Mouse (Mus musculus): ENCODE data around the gene Cdc42bpa.

Cdc42bpa gene

DNA sequence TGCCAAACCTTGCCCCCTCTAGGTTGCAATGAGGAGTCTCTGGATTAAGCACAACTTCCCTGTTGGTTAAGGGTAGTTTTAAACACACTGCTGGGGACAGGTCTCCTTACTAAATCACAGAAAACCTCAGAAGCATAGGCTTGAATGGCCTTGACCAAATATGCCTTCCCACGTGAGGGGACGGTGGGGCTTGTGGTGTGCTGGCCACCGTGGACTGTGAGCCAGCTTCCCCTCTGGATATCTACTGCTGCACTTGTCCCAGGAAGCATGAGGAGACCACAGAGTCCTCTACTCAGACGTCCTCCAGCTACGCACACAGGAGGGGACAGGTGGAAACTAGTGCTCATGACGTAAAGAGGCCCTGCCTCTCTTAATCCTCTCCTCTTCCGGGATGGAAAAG, 202.7 kb downstream of the Cdc42bpa start:
- no peak for DNase-seq (ENCODE audit: low read depth, low spot score)

DNA sequence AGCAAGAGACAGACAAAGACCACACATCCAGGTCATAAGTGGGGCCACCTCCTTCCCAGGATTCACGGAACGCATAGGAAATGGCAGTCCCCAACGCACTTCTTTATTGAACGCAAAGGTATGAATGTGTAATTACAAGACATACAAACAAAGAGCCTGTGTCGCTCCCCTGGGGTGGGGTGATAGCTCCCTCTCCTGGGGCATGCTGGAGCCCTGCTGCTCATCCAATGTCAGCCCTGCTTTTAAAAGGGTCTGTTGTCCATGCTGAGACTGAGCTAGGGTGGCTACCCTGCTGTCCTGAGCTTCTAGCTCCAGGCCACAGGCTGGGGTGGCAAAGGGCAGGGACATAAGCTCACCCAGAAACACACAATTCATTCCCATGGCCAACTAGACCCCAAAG, 206.3 kb downstream of the Cdc42bpa start:
- DNase-seq (ENCODE audit: low read depth, low spot score) = no peak

DNA sequence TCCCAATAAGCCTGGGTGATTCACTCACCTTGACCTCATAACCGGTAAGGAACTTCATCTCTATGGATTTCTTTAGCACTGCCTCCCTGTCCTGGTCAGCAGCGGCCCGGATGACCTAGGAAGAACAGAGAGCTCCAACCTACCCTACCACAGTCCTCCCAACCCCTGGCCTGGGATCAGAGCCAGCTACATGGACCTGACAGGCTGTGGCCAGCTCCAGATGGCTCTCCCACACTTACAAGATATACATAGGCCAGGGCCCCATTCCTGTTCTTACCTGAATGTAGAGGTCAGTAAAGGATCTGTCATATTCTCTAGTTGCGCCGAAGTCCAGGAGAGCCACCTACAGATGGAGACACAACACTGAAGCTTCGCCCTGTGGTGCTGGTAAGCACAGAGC, 208.0 kb downstream of the Cdc42bpa start:
- DNase-seq (ENCODE audit: low read depth, low spot score) = no peak

DNA sequence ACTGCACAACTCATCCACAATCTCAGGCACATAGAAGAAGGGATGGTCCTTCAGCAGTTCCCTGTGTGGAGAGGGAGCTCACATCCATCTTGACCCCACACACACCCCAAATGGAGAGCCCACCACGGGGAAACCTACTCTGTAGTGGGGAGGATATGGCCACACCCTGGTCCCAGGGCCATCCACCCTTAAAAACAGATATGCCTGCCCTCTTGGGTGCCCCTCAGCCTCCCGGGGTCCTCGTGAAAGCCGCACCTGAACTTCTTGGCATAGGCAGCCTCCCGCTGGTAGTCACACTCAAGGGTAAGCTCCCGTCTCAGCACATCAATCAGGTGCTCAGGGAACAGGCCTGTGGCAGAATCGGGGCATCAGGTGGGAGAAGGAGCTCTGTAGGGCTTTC, 208.9 kb downstream of the Cdc42bpa start:
- no peak for DNase-seq (ENCODE audit: low read depth, low spot score)

DNA sequence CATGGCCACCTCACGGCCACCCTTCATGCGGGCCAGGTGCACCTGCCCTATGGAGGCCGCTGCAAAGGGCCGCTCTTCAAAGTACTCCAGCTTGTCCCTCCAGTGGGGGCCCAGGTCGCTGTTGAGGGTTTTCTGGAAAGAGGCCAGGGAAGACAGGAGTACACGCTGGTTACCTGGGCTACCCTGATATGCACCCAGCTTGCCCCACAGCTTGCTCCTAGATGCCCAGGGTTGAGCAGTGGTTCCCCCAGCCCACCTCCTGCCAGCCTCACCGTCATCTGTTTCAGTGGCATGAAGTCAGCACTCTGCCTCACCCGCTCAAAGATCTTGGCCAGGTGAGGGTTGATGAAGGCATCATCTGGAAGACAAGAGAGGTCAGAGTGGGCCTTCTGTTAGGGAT, 209.8 kb downstream of the Cdc42bpa start:
- no peak for DNase-seq (ENCODE audit: low read depth, low spot score)

DNA sequence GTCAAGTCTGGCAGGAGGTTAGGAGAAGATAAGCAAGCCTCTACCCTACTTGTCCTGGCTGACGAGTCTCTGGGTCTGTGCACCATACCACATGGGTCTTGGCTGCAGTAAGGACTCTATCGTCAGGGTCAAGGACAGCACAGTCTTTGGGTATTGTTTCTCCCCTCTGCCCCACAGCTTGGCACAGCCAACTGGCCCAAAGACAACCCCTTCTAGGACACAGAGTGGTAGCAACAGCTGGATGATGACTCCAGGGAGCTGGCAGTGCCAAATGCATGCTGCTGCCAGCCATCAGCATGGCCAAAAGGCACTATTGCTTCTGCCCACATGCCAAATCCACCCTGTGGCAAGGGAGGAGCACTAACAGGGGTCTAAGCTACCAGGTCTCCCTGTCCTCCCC, 211.6 kb downstream of the Cdc42bpa start:
- no peak for DNase-seq (ENCODE audit: low read depth, low spot score)

DNA sequence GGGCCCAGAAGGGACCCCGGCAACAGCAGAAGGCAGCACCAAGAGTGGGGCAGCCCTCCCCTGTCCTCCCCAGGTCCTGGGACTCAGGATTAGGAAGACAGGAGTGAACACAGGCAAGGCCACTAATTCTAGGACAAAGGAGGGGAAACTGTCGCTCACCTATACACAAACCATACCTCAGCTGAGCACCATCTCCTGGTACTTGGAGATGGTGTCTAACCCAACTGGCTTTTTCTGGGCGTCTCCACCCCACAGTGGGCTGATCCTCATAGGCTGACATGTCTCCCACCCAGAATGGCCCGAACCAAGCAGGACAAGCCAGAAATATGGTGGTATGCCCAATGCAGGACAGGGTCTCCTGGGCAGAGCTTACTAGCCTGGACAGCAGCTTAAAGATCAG, 212.3 kb downstream of the Cdc42bpa start:
- no peak for DNase-seq (ENCODE audit: low read depth, low spot score)

DNA sequence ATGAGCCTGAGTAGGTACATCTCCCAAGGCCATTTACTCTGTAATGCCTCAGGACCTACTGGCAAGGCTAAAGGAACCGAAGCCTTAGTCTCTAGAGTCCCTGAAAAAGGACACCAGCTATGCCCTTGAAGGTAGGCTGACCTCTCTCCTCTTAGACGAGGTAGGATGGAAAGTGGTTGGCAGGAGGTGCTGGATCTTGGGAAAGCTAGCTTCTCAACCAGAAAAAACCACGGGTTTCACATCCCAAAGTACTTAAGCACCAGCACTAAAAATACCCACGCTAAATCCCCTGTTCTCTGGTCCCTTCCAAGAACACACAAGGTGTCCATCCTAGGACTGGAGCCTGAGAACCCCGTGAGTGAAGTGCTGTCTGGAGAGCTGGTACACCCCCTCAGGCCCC, 212.7 kb downstream of the Cdc42bpa start:
- no peak for DNase-seq (ENCODE audit: low read depth, low spot score)

DNA sequence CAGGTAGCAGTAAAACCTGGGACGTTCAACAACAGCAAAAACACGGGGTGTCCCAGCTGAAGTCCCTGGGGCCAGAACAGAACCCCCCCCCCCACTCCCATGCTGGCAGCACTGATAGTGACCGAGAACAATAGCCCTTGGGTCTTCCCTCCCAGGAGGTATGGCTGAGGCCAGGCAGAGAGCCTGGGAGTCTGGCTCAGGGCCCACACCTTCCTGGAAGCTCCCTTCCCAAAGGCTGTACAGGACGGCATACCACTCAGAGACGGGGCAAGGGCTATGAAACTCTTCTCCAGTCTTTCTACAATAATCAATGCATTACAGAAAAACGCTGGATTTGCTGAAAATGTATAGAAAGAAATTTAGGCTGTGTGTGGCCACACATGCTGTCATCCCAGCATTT, 214.4 kb downstream of the Cdc42bpa start:
- DNase-seq (ENCODE audit: low read depth, low spot score) = no peak

DNA sequence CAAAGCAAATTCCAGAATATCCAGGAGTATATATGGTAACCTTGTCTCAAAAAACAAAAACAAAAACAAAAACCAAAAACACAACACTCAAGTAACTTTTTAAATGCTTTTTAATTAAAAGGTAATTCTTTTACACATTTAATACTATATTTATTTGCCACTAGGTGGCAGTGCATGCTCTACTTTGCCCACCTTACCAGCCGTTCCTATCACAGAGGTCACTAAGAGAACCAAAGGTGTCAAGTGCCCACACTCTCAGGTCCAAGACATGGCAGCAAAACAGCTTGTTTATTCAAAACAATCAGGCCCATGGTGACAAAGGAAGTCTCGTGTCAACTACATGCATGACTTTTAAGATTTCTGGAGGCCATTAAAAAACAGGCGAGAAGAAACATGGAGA, 214.9 kb downstream of the Cdc42bpa start:
- peak; percentile 30 for DNase-seq (ENCODE audit: low read depth, low spot score)

DNA sequence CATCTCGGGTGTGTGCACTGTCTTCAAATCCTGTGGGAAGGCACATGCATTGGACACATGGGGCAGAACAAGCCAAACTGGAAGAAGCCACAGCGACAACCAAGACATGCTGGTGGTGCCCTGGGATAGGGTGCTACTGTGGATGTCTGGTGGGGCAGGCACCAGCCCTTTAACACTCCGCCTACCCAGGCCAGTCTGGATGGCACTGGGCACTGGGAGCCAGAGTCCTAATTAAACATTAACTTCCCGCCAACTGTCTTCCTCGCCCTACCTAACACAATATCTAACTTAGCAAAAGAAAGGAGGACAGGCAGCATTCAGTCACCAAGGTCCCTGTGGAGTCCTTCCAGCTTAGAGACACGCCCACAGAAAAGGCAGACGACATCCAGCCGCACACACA, 215.4 kb downstream of the Cdc42bpa start:
- no peak for DNase-seq (ENCODE audit: low read depth, low spot score)

DNA sequence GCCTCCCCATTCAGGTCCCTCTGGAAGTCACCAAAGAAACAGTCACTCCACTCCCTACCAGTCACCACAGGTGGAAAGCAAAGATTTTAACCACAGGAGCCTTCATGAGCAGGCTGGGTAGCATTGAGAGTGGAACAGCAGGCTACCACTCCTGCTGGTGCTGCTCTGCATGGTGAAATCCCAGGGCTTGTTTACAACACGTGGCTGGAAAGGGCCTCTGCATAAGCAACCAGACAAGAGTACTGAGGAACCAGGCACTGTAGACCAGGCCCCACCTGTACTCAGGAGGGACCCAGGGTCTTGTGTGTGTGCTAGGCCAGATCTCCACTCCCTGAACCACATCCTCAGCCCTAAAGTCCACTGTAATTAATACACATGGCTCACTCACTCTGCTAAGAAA, 216.5 kb downstream of the Cdc42bpa start:
- DNase-seq (ENCODE audit: low read depth, low spot score) = no peak

DNA sequence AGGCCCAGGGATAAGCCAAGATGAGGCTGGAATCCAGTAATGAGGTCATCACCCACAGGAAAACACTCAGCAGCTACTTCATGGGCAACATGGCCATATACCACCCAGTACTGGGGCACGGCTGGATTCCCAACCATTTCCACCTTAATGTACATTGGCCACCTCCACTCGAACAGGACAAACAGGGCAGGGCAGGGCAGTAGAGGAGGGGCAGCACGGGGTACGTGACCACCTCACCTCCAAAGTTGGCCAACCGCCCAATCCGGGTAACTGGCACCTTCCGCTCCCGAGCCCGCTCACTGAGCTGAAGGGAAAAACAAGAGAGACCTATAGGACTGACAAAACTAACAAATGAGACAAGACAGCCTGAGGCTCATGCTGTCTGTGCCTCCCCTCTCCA, 218.1 kb downstream of the Cdc42bpa start:
- DNase-seq (ENCODE audit: low read depth, low spot score) = no peak

DNA sequence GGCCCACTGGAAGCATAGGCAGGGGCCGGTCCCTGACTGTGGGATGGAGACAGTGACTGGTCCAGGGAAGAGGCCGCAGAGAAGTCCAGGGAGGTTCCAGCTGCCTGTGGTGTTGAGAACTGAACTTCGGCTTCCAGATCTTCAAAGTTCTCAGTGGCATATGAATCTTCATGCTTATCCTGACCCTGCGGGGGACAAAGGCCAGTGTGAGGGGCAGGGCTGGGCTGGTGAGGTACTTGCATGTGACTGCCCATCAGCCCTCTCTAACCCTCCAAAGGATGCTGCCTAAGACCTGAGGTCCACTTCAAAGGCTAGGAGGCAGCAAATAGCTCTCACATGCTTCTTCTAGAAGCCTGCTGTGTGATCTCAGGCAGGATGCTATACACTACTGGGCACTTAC, 218.8 kb downstream of the Cdc42bpa start:
- no peak for DNase-seq (ENCODE audit: low read depth, low spot score)

DNA sequence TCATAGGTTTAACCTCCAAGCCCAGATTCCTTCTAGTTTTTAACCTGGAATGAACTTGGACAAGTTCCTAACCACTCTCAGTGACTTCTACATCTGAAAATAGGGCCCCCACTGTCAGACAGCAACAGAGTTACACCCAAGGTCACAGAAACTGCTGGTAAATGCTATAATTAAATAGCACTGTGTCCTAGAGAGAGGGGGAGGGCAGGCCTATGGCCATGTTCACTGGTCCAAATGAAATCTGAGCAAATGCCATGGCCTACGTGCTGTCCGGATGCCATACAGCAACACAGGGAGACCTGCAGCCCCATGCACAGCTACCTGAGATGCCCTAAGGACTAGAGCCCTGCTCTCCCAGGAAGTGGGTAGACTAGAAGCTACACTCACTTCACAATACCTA, 219.6 kb downstream of the Cdc42bpa start:
- no peak for DNase-seq (ENCODE audit: low read depth, low spot score)

DNA sequence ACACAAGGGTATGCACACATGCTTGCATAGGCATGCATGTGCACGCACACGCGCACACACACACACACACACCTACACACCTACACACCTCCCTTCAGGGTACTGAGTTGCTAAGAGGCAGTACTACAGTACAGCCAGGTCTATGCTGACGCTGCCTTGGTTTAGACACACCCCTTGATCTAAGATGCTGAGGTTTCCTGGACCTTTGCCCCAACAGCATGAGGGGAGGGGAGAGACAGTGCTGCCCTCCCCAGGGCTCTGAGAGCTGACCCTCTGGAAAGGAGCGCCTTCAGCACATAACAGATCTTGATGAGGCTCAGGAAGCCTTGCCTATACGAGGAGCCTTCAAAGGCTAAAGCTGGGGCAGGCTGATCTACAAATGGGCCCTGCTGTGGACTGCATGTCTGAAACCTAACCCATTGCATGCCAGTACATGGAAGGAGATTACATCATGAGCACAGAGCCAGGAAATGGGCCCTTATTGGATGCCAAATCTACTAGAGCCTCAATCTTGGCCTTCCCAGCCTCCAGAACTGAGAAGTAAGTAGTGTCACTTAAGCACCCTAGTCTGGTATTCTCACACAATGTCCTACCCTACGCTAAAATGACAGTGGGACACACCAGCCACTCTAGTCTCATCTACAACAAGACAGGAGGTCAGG, 221.2 kb downstream of the Cdc42bpa start:
- DNase-seq (ENCODE audit: low read depth, low spot score) = no peak

DNA sequence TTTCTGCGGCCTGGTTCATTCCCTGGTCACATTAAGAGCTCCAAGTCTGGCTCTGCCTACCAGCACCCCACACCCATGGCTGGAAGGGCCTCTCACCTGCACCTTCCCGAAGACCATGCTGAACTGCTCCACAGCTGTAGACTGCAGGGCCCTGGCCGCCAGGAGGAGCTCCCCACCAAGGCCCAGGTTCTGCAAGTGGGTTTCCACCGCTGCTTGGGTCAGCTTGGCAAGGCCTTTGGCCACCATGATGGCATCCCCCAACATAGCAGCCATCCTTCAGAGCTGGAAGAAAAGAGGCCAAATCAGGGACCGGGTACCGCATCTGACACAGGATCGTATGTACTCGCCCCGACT, 221.7 kb downstream of the Cdc42bpa start:
- no peak for DNase-seq (ENCODE audit: low read depth, low spot score)

DNA sequence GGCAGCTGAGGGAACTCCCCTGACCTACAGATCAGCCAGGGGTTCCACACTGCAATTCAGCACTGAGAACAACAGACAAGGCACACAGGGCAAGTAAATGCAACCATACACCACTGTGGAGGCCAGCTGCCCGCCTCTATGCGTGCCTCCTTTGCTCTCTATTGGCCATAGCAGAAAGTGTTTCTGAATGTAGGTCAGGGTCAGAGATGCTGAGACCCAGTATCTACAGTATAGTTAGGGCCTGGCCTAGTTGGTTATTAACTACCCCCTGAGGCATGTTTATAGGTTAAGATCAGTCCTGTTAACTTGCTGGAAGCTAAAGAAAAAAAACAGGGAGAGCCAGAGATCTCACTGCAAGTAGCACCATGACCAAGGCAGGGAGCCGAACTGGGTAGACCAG, 222.5 kb downstream of the Cdc42bpa start:
- DNase-seq (ENCODE audit: low read depth, low spot score) = no peak

DNA sequence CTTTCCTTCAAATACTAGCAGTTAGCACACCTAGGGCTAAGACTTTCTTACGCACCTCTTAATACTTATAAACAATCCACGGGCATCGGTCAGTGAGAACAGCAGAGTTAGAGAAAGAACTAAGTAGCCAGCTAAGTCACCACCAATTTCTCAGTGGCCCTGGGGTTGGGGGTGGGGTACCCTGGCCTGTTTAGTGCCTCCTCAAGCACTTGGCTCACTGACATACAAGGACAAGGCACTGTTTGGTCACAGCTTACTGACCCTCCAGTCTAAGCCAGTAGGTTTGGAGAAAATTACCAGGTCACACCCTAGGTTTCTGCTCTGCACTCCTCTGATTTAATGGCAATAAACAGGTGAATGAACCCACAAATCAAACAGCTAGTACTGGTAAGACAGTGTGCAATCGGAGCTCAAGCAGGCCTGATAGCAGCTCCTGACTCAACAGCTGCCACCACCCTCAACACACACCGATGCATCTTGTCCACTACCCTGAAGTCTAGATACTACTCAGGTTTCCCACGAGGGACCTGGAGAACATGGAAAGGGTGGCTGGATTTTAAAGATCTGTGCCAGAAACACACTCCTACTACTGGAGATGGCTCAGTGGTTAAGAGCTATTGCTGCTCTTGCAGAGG, 223.4 kb downstream of the Cdc42bpa start:
- DNase-seq (ENCODE audit: low read depth, low spot score) = no peak

DNA sequence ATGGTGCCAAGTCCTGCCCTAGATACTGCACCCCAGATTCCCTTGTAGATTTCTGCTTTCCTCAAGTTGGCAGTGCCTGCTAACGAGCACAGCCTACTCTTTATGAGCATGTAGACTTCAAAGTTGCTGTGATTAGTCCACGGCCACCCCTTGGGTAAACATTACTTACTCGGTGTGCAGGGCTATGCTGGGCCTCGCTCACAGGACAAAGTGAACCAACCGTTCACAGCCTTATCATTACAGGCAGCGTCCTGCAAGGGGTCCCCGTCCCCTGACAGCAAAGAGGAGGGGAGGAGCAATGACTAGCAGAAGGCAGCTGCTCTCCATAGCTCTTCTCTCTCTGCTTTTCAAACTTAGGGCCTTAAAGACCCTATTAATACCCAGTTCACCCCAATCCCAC, 224.5 kb downstream of the Cdc42bpa start:
- DNase-seq (ENCODE audit: low read depth, low spot score) = no peak

DNA sequence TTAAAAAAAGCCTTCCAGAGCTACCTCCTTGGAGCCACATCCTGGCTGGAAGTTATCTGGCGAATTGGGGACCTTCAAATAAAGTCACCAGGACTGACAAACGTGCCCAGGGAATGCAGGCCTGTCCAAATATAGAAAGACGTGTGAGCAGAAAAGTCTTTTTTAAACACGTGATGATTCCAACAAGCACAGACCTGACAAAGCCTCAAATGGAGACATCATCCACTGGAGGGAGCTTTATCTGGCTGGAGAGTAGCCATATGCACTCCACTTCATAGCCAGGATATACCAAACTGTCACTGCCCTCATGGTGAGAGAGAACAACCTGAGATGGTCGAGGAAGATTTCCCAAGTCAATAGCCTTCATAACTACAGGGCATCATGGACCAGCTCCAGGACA, 225.6 kb downstream of the Cdc42bpa start:
- DNase-seq (ENCODE audit: low read depth, low spot score) = no peak

DNA sequence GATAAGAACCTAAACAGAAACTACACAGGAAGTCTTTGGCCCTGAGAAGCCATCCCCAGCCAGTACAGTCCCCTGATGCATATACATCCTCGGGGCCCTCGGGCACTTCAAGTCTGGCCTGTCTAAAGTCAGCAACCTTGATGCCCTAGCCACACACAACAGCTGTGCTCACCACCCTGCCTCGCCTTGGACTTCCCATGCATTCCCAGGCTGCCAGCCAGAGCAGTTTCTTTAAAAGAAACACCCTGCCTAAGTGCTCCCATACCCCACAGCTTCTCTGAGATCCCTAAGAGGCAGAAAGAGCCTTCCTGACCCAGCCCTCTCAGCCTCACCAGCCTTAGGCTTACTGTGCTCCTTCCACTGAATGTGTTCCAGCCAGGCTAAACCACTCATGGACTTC, 226.1 kb downstream of the Cdc42bpa start:
- DNase-seq (ENCODE audit: low read depth, low spot score) = no peak

DNA sequence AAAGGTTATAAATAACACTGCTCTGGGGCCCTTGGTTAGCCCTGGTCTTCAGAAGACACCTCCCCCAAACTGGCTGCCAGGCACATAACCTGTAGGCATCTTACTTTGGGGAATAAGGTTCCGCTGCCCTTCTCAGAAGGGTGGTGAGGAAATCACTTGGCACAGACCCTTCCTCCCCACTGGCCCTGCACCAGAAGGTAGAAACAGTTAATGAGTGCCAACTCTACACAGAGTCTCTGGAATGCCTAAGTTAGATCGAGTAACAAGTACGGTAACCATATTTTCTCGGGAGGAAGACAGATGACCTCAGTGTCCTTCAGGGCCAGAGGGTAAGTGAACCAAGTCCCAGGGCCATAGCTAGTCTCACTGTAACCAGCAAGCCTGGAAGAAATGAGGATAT, 228.7 kb downstream of the Cdc42bpa start:
- no peak for DNase-seq (ENCODE audit: low read depth, low spot score)

DNA sequence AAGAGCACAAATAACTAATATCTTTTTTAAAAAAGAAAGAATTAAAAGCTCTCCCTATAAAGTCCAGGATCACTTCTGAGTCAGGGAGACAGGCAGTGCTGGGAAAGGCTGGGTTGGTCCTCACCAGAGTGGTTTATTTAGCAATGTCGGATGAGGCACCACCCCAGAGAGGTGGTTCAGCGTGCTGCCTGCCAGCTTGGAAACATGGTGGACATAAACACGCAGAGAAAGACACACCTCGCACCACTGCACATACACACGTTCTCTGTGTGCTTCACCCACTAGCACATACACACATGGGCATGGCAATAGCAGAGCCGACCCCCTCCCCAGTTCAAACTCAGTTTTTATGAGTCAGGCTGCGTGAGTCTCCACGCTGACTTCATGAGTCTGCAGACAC, 230.8 kb downstream of the Cdc42bpa start:
- DNase-seq (ENCODE audit: low read depth, low spot score) = no peak
